Mouse (Mus musculus): ENCODE measurements around the gene Med31.

Med31 gene

GRCm38 (mm10) chr11:72215410-72215797 is at the start of gene Med31:
Gene Med31, minus strand, starts transcription at chr11:72215592.
- DNase-seq (ENCODE audit: low read depth in 1 of 2, low spot score in 2 of 2) = peak; percentile 22 to 56

GRCm38 (mm10) chr11:72256441-72256840 is 41.0 kb upstream of the Med31 start:
- no peak for DNase-seq (ENCODE audit: low read depth in 1 of 2, low spot score in 2 of 2)

- no peak for DNase-seq (ENCODE audit: low read depth in 1 of 2, low spot score in 2 of 2)
These were observed 40.2 kb upstream of the Med31 start for GRCm38 (mm10) chr11:72255629-72256028.

- no peak for DNase-seq (ENCODE audit: low read depth in 1 of 2, low spot score in 2 of 2)
These were observed 29.9 kb upstream of the Med31 start for GRCm38 (mm10) chr11:72245196-72245753.

- DNase-seq (ENCODE audit: low read depth in 1 of 2, low spot score in 2 of 2) = no peak
These were observed 24.9 kb upstream of the Med31 start for GRCm38 (mm10) chr11:72240062-72240860.

- no peak for DNase-seq (ENCODE audit: low read depth in 1 of 2, low spot score in 2 of 2)
These were observed 18.6 kb upstream of the Med31 start for GRCm38 (mm10) chr11:72234013-72234412.

- DNase-seq (ENCODE audit: low read depth in 1 of 2, low spot score in 2 of 2) = no peak
These were observed 17.6 kb upstream of the Med31 start for GRCm38 (mm10) chr11:72232991-72233390.

DNA sequence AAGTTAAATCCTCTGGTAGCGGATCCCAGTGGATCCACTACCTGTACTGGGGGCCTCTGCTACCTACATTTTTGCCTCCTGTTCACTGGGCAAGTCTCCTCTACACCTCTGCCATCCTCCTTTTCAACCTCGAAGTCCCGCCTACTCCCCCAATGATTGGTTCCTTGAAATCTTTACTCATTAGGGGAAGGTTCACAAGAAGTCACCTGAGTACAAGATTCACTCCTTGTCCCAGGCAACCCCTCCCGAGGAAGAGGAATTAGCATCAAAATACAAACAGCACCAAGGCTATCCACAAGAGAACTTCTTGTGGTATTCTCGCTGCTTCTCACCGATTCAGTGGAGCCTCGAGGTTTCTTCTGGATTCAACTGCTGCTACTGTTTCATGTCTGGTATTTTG is 16.7 kb upstream of the Med31 start:
- DNase-seq (ENCODE audit: low read depth in 1 of 2, low spot score in 2 of 2) = no peak

- no peak for DNase-seq (ENCODE audit: low read depth in 1 of 2, low spot score in 2 of 2)
These were observed 13.1 kb upstream of the Med31 start for GRCm38 (mm10) chr11:72228513-72228912.

DNA sequence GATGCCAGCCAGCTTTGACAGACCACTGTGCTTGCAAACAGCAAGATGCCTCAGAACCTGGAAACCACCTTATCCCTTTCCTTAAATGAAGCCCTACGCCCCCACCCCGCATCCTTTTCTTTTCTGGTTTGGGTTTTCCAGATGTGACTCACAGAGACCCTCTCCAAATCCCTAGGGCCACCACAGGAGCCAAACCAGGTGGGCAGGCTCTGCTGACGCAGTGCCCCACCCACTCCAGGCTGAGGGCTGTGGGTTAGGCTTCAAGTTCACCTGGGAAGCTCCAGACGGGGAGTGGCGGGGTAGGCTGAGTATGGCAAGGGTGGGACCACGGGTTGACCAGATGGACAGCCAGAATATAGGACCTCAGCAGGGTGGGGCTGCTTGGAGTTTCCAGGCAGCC is 11.5 kb upstream of the Med31 start:
- no peak for DNase-seq (ENCODE audit: low read depth in 1 of 2, low spot score in 2 of 2)

- no peak for DNase-seq (ENCODE audit: low read depth in 1 of 2, low spot score in 2 of 2)
These were observed 10.8 kb upstream of the Med31 start for GRCm38 (mm10) chr11:72226020-72226791.

- peak in 1 of 2 experiments; percentile 48 for DNase-seq (ENCODE audit: low read depth in 1 of 2, low spot score in 2 of 2)
These were observed 9.5 kb upstream of the Med31 start for GRCm38 (mm10) chr11:72224865-72225264.

GRCm38 (mm10) chr11:72223414-72223813 is 8.0 kb upstream of the Med31 start:
- no peak for DNase-seq (ENCODE audit: low read depth in 1 of 2, low spot score in 2 of 2)

DNA sequence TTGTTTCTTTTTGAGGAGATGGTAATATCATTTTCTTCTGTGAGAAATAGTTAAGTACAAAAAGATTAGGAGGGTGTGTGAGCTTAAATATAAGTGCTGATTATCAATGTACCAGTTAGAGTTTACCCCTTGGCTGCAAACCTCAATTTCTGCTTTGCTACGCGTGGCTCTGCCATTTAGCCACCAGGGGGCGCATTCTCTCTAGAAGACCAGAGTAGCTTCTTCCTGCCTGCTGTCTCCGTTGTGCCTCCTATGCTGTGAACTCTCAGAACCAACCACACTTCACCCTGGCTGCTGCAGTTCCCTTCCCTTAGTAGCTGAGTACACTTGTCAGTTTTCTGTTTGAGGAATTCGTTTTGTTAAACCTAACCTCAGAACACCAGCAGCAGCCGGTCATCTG is 5.9 kb upstream of the Med31 start:
- peak in 1 of 2 experiments; percentile 55 for DNase-seq (ENCODE audit: low read depth in 1 of 2, low spot score in 2 of 2)

DNA sequence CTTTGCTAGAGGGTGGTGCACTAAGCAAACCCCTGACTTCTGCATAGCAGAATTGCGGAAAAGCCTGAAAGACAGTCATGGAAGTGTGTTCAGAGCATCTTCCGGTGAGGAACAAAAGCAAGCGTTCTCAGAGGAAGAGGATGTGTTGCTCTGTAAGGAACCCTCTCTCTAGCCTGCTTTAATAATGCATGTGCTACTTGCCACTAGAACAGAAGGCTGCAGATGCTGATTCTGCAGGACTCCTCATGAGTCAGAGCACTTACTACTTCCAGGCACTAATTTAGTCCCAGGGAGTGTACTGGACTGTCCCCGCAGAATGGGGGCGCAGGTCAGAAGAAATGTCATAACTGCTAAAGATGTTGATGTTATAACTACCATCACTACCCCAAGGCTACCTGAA is 1.7 kb upstream of the Med31 start:
- DNase-seq (ENCODE audit: low read depth in 1 of 2, low spot score in 2 of 2) = no peak

DNA sequence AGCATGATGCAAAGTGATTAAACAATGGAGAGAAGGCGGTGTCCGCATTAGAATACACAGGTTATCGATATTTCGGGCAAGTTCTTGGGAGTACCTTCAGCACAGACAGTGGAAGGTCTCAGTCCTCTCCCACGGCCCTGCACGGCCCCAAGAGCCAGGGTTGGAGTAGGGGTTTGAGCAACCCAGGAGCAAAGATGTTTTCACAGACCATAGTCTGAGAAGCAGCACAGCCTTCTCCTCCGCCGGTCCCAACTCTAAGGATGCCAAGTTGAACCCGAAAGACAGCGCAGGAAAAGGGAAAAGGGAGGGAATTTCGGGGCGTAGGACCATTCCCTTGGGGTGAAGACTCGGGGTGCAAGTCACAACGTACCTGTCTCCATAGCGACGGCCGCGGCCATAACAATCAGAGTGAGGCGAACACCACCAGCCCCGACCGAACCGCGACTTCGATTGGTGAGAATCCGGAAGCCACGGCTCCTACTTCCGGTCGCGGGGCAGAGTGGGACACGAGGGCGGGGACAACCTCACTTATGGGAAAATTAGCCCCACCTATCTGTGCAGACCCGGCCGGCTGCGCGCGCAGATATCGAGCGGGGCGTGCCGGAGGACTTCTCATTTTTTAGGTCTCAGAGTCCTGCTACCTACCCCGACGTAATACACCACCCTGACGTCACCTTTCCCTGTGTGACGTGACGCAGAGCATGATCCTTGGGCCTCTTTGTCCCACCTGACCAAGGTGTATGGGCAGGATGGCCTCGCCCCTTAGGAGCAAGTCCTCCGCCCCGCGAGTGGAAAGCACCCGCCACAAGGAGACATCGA is 592 bp downstream of the Med31 start:
- DNase-seq (ENCODE audit: low read depth in 1 of 2, low spot score in 2 of 2) = peak; percentile 79 to 87

DNA sequence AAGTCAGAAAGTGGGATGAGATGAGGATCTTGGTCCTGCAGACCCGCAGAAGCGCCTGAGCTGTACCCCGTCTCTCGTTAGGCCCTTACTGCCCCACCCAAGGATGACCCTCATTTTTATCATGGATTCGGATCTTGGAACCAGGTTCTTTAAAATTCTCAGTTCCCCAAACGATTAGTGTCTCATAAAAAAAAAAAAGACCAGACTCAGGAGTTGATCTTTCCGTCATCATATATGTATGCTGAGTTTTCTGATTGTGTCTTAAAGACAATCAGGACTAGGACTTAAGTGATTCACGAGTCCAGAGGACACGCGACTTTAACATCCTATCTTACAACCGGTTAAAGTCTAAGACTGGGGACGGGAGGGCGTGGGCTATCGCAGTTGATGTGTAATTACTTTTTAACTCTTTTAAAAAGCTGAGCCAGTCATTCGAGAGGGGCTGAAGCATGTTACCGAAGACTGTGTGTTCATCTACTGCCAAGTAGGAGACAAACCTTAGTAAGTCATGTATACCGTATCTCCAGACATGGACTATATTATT is 7.5 kb downstream of the Med31 start:
- DNase-seq (ENCODE audit: low read depth in 1 of 2, low spot score in 2 of 2) = no peak

- DNase-seq (ENCODE audit: low read depth in 1 of 2, low spot score in 2 of 2) = peak; percentile 26 to 56
These were observed 8.1 kb downstream of the Med31 start, which contains the start of the genes 4933427D14Rik and Txndc17 for GRCm38 (mm10) chr11:72207204-72207833. Gene 4933427D14Rik, minus strand, starts transcription at chr11:72207459. Gene Txndc17, plus strand, starts transcription at chr11:72207547.

DNA sequence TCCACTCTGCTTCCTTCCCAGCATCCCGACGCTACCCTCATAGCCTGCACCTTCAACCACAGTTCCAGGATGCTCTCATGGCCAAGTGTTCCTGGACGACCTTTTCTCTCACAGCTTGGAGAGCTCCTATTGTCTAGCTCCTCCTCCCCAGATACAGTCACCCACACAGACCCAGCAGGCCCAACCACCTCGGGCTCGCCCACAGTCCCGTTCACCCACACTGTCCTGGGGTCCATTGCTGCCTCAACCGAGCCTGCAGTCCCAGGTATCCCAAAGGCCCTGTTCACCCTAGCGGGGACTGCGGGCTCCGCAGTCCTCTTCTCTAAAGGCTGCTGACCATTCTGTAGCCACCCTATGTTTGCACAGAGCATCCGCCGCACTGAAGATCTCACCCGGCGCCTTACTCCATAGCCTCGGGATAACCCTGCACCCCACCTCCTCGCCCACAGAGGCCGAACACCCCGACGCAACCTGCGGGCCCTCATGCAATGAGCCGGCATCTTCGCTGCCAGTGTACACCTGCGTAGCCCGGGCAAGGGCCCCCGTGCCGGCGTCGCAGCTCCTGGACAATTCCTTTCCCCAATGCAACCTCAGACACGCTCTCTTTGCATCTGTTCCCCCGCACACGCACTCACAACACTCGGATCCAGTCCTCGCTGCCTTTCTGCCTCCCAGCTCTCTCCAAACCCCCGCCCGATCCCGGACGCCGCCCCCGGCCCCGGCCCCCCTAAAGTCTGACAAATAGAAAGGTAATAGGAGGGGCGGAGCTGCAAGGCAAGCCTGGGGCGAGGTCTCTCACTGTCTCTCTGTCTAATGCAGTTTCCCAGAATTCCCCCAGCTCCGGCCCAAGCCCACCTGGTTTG is 8.8 kb downstream of the Med31 start, which contains the start of gene Gm43951:
Gm43951 (minus strand) TSS at position 500 of the 863 bp plus-strand sequence.
- DNase-seq (ENCODE audit: low read depth in 1 of 2, low spot score in 2 of 2) = no peak
